Mouse (Mus musculus) adrenal gland, postnatal 10 days (tissue): Measurements from ENCODE around the gene Gm12394. TPM values are rescaled to one million over a fixed set of nuclear protein-coding genes. Genes with fewer than 3 reads are reported as not detected.
"Not testable (repeated sequence)": the region's sequence is repeated elsewhere in the genome, so short reads cannot be mapped to it uniquely, and the experiment has no call there.

Source experiments
- DNase-seq: peaks from one replicate; pipeline ENCODE4 v3.0.0; 2021; ENCODE audit warnings: mixed read lengths
- total RNA-seq, 2 experiments: library from RNA; stranded (reverse); gene quantifications; 2 replicates each; pipeline ENCODE4 v1.2.3; 2021

Gene Gm12394
- total RNA-seq, 2 experiments from 2014 or later: not detected

DNA sequence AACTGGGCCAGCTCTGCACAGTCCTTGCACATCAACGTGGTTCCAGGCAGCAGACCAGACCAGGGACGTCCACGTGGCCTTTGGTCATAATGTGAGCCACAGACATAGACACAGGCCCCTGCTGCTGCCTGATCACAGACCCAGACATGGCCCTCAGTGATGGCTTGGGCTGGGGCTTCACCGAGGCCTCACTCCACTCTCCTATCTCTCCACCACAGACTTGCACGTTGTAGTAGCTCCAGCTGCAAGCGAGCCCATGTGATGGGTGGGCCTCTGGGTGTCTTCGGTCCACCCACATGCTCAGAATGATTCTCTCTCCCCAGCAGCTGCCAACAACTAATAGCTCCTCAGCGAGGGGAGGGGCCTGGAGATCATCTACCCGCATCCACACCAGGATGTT, 3.9 kb upstream of the Gm12394 start:
- DNase-seq: not testable (repeated sequence)

DNA sequence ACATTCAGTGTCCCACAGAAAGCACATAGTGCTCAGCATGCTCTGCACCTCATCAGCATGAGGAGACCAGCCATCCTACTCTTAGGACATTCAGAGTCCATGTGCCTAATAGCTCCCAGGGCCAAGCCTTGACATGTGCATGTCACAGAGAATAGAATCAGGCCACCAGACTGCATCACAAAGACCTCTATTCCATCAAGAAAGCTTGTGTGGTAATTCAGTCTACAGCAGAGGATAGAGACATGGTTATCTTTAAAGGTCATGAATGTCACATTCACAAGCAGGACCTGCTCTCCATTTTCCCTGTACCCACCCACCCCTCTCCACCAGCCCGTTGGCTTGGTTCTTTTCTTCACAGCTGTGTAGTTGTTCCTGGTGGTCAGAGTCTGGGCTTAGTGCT, 2.8 kb downstream of the Gm12394 start, which contains the start of gene Fam205a1:
Gene Fam205a1, minus strand, starts transcription at position 101 of the 400 bp plus-strand sequence.
- DNase-seq: not testable (repeated sequence)

DNA sequence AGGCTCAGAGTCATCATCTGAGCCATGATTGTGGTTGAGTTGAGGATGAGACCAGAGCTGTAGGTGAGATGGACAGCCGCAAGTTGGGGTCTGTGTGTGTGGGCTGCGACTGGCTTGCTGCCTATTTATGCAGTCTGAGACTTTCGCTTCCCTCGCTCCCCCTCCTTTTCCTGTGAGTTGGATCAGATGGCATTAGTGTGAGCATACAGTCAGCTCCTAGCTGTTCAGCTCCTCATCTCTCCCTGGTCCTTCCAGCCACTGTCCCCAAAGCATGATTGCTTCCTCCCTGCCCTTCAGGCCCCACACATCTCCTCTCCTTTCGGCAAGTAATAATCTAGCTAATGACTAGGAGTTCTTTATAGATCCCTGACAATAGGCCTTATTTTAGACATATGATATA, 82.7 kb downstream of the Gm12394 start, which contains the start of gene Ccl21a:
Gene Ccl21a, minus strand, starts transcription at position 101 of the 400 bp plus-strand sequence.
- DNase-seq: not testable (repeated sequence)

DNA sequence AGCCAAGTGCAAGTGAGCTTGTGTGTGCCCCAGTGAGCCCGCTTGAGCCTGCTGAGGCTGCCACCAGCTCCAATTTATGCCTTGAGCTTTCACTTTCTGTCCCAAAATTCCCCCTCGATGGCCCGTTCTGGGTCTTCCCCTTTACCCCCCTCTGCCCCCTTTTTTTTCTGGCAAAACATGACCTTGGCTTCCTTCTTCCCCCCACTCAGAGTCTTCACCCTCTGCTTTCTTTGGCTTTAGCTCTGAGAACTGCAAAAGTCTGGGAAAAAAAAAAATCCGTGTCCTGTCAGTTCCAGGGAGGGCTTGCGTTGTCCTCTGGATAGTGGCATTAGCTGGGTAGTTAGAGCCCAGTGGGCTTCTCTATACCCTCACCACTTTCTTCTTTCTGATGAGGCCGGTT, 100.1 kb downstream of the Gm12394 start, which contains the start of gene Ccl19:
Gene Ccl19, minus strand, starts transcription at position 101 of the 400 bp plus-strand sequence.
- not testable (repeated sequence) for DNase-seq

DNA sequence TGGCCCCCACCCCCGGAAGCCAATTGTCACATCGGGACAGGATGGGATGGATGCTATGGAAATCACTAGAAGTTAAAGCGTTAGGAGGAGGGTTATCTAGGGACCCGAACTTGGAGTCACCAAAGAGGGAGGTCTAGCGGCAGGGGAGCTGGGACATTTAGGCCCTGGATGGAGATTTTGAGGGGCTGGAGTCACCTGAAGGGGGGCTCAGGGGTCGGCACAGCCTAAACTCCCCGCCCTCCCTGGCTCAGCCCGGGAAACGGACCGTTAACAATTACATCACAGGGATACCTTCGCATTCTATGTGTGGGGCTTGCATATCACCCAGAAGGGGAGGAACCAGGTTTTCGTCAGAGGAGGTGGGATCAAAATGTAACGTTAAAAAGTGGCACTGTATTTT, 121.3 kb downstream of the Gm12394 start, which contains the start of gene 4930578G10Rik:
Gene 4930578G10Rik, plus strand, starts transcription at position 301 of the 400 bp plus-strand sequence.
- not testable (repeated sequence) for DNase-seq

Other genes starting within 250 kb of the Gm12394 start
- gene Gm10591, start 244.6 kb downstream of the Gm12394 start, total RNA-seq: not detected
- 10 to 100 TPM; 15.0 to 15.3 TPM for gene Gm2564, start 227.1 kb downstream of the Gm12394 start, total RNA-seq
- 1 to 10 TPM in 1 of 2 experiments, not detected in 1; 4.3 TPM for gene Ccl27b, start 201.5 kb downstream of the Gm12394 start, total RNA-seq
- gene Il11ra2, start 194.9 kb downstream of the Gm12394 start, total RNA-seq: not detected
- gene 4930578G10Rik, start 121.2 kb downstream of the Gm12394 start, total RNA-seq: under 1 TPM in 1 of 2 experiments, not detected in 1; 0.51 TPM
- 1 to 10 TPM; 4.8 to 5.2 TPM for gene Ccl19, start 100.2 kb downstream of the Gm12394 start, total RNA-seq
- gene Ccl21a, start 82.8 kb downstream of the Gm12394 start, total RNA-seq: 10 to 100 TPM; 43.1 to 45.7 TPM
- not detected for gene Fam205a1, start 2.9 kb downstream of the Gm12394 start, total RNA-seq
- not detected for gene Fam205c, start 17.5 kb upstream of the Gm12394 start, total RNA-seq
- 1 to 10 TPM; 2.4 to 6.3 TPM for gene Phf24, start 59.9 kb upstream of the Gm12394 start, total RNA-seq
- gene Dnajb5, start 93.0 kb upstream of the Gm12394 start, total RNA-seq: 10 to 100 TPM; 19.4 to 20.4 TPM
- gene 1700022I11Rik, start 112.8 kb upstream of the Gm12394 start, total RNA-seq: not detected
- gene Vcp, start 143.7 kb upstream of the Gm12394 start, total RNA-seq: 100 to 1,000 TPM; 238 to 252 TPM
- gene Fancg, start 153.7 kb upstream of the Gm12394 start, total RNA-seq: 10 to 100 TPM in 1 of 2 experiments, 1 to 10 TPM in 1; 7.3 to 11.7 TPM
- gene Pigo, start 169.0 kb upstream of the Gm12394 start, total RNA-seq: 10 to 100 TPM; 22.0 to 25.8 TPM
- gene Stoml2, start 174.9 kb upstream of the Gm12394 start, total RNA-seq: 100 to 1,000 TPM; 177 to 190 TPM
- gene Fam214b, start 189.4 kb upstream of the Gm12394 start, total RNA-seq: 10 to 100 TPM; 24.1 to 28.3 TPM
- 10 to 100 TPM; 10.0 to 13.1 TPM for gene Unc13b, start 202.2 kb upstream of the Gm12394 start, total RNA-seq